Mouse (Mus musculus): ENCODE data around the gene Cc2d2a.

The Cc2d2a gene

DNA sequence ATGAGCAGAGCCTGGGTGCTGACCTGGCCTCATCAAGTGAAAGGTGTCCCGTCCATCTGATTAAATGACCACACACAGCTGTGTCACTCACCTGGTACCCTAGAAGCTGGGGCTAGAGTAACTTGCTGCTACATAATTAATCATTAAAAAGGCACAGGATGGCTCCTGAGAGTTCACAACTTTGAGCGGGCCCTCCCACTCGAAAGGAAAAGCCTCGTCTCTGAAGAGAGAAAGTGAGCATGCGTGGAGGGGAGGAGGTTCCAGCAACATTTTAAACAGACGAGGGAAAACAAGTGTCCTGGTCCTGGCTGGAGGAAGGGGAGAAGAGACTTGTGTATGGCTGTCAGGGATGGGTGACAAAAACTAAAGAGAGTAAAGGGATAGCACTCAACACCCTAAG, 1.4 kb downstream of the Cc2d2a start:
- Histone ChIP-seq H3K36me3 (ENCODE audit: insufficient read depth, low read length) (no peaks in the 10 kb centered on the region), H3K27me3 (ENCODE audit: insufficient read depth, low read length) (no peaks in the 10 kb centered on the region), H3K9me3 (ENCODE audit: low read length) (no peaks in the 10 kb centered on the region), H3K4me1 (replicated peaks; ENCODE audit: low read depth, low read length) (peaks cover 8% of the 10 kb centered on the region; the same call in 1 of the 2 replicates), H3K4me3 (replicated peaks; ENCODE audit: low read length) (no peak overlapping the region)
- TF ChIP-seq NANOG (IDR thresholded peaks at IDR 0.05; ENCODE audit: borderline replicate concordance, low read length) (no peak), CTCF (conservative IDR thresholded peaks at IDR 0.05; ENCODE audit: low read length) (no peak)

DNA sequence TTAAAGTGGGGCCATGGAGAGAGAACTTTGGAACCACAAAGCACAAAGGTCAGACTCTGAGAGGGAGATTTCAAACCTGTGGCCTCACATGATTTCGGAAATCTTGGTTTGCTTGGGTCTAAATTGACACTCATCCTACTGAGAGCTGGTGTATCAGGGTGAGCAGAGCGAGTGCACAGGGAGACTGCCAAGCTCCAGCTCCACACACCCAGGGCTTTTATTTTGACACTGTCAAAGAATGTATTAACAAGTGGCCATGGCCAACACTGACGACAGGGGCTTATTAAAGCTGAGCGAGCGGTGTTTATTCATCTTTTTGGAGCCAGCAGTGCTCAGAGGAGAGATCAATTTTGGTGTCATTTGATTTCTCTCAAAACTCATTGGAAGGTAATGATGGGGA, 3.0 kb downstream of the Cc2d2a start:
- Histone ChIP-seq H3K9me3 (ENCODE audit: low read length) (no peaks in the 10 kb centered on the region), H3K36me3 (ENCODE audit: insufficient read depth, low read length) (no peaks in the 10 kb centered on the region), H3K4me3 (replicated peaks; ENCODE audit: low read length) (no peak overlapping the region), H3K4me1 (replicated peaks; ENCODE audit: low read depth, low read length) (peaks cover 8% of the 10 kb centered on the region; the same call in 1 of the 2 replicates), H3K27me3 (ENCODE audit: insufficient read depth, low read length) (no peaks in the 10 kb centered on the region)
- TF ChIP-seq POU5F1 (IDR thresholded peaks at IDR 0.05; ENCODE audit: borderline replicate concordance, low read length): no peak

DNA sequence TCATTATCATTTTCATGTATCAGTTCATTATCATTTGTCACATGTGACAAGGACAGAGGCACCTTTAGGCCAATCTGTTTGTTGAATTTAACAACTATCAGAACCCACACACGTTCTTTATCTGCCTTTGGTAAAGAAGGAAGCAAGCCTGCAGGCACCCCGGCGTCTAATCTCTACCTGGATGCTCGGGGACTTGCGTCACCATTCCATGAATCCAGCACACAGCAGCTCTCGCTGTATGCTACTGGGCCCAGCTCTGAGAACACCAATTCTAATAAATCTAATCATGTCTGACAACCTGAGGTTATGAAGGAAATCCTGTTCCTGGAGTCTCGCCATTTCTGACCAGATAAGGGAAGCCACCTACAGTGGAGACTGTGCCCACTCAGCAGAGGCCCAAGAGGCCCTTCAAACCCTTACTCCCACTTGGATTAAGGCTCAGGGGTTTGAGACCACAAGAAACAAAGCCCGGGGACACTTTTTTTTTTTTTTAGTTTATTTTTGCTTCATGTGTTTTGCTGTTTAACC, 7.0 kb downstream of the Cc2d2a start:
- Histone ChIP-seq H3K4me3 (replicated peaks; ENCODE audit: low read length) (no peak overlapping the region), H3K27me3 (ENCODE audit: insufficient read depth, low read length) (no peaks in the 10 kb centered on the region), H3K36me3 (ENCODE audit: insufficient read depth, low read length) (0 out of 2 replicates have a peak, but pooled peaks cover under 1% of the 10 kb centered on the region), H3K9me3 (ENCODE audit: low read length) (no peaks in the 10 kb centered on the region), H3K4me1 (replicated peaks; ENCODE audit: low read depth, low read length) (peaks cover 12% of the 10 kb centered on the region)
- no peak for TF ChIP-seq NANOG (IDR thresholded peaks at IDR 0.05; ENCODE audit: borderline replicate concordance, low read length)
- TF ChIP-seq CTCF (conservative IDR thresholded peaks at IDR 0.05; ENCODE audit: low read length): no peak
- no peak for TF ChIP-seq POU5F1 (IDR thresholded peaks at IDR 0.05; ENCODE audit: borderline replicate concordance, low read length)

DNA sequence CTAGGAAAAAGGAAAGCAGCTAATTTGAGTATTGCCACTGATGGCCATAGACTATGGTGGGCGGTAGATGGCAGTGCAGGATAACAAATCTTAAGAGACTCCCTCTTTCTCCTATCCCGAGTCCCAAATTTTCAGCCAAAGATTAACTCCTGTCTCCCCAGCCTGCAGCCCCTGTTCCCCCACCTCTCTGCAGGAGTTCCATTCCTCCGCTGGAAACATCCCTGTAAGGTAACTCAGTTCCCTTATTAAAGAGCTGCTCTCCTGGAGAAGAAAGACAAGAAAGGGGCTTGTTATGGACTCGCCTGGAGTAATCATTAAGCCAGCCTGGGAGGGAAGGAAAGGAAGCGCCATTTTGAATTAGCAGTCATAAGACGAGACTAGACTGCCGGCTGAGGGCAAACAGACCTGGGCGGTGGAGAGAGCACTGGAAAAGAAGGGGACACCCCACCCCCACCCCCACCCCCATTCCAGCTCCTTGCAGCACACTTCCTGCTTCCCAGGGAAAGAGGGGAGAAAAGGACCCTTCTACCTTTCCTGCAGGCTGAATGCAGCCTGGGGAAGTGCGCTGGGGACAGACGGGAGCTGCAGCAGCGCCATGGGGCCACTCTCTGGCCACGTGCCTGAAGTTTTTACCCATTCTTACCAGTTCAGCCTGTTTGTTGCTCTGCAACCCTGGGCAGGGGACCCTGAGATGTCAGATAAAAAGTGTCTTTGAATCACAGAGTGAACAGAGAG, 10.2 kb downstream of the Cc2d2a start:
- peaks cover 12% of the 10 kb centered on the region for H3K4me1 ChIP-seq (replicated peaks; ENCODE audit: low read depth, low read length)
- no peaks in the 10 kb centered on the region for H3K27me3 ChIP-seq (ENCODE audit: insufficient read depth, low read length)
- H3K4me3 ChIP-seq (replicated peaks; ENCODE audit: low read length): peak overlapping the region; percentile 76
- H3K9me3 ChIP-seq (ENCODE audit: low read length): no peaks in the 10 kb centered on the region
- peaks cover 11% of the 10 kb centered on the region; the same call in 1 of the 2 replicates for H3K36me3 ChIP-seq (ENCODE audit: insufficient read depth, low read length)
- TF ChIP-seq POU5F1 (IDR thresholded peaks at IDR 0.05; ENCODE audit: borderline replicate concordance, low read length): no peak
- TF ChIP-seq CTCF (conservative IDR thresholded peaks at IDR 0.05; ENCODE audit: low read length): peak; percentile 59

DNA sequence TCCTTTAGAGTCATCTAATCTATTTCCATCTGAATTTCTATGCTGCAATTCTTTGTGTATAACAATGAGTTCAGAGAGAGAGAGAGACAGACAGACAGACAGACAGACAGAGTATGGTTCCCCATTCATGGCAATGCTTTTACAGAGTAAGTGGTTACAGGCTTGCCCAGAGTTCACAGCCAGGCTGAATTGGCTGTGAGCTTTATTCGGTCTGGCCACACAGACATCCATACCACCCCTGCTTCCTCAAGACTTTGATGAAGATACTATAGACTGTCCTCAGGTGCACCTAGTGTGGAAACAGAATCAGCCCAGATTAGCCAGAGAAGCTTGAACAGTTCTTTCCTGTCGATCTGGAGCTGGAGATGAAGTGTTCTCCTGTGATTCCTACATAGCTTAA, 10.9 kb downstream of the Cc2d2a start:
- TF ChIP-seq POU5F1 (IDR thresholded peaks at IDR 0.05; ENCODE audit: borderline replicate concordance, low read length) (no peak), NANOG (IDR thresholded peaks at IDR 0.05; ENCODE audit: borderline replicate concordance, low read length) (no peak), CTCF (conservative IDR thresholded peaks at IDR 0.05; ENCODE audit: low read length) (no peak)
- no peaks in the 10 kb centered on the region for H3K27me3 ChIP-seq (ENCODE audit: insufficient read depth, low read length)
- H3K4me3 ChIP-seq (replicated peaks; ENCODE audit: low read length): peak overlapping the region; percentile 76
- H3K4me1 ChIP-seq (replicated peaks; ENCODE audit: low read depth, low read length): peaks cover 12% of the 10 kb centered on the region
- no peaks in the 10 kb centered on the region for H3K9me3 ChIP-seq (ENCODE audit: low read length)
- peaks cover 11% of the 10 kb centered on the region; the same call in 1 of the 2 replicates for H3K36me3 ChIP-seq (ENCODE audit: insufficient read depth, low read length)

DNA sequence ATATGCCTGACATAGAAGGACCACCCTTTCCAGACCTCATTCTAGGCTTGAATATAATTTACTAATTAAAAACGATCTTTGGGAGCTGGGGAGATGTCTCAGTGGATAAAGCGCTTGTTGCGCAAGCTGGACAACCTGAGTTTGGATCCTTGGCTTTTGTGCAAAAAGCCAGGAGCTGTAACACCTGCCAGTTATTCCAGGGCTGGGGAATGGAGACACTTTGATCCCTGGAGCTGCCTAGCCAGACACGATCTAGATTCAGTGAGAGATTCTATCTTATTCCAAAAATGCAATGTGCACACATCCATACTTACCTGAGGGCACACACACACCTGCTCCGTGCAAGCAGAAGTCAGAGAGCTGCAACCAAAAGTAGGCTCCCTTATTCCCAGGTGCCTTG, 23.3 kb downstream of the Cc2d2a start:
- H3K36me3 ChIP-seq (ENCODE audit: insufficient read depth, low read length): peaks cover 32% of the 10 kb centered on the region
- no peak for TF ChIP-seq NANOG (IDR thresholded peaks at IDR 0.05; ENCODE audit: borderline replicate concordance, low read length)
- TF ChIP-seq POU5F1 (IDR thresholded peaks at IDR 0.05; ENCODE audit: borderline replicate concordance, low read length): no peak
- no peak for TF ChIP-seq CTCF (conservative IDR thresholded peaks at IDR 0.05; ENCODE audit: low read length)
- no peaks in the 10 kb centered on the region for H3K9me3 ChIP-seq (ENCODE audit: low read length)
- no peaks in the 10 kb centered on the region for H3K4me1 ChIP-seq (replicated peaks; ENCODE audit: low read depth, low read length)
- no peak overlapping the region for H3K4me3 ChIP-seq (replicated peaks; ENCODE audit: low read length)
- H3K27me3 ChIP-seq (ENCODE audit: insufficient read depth, low read length): no peaks in the 10 kb centered on the region

DNA sequence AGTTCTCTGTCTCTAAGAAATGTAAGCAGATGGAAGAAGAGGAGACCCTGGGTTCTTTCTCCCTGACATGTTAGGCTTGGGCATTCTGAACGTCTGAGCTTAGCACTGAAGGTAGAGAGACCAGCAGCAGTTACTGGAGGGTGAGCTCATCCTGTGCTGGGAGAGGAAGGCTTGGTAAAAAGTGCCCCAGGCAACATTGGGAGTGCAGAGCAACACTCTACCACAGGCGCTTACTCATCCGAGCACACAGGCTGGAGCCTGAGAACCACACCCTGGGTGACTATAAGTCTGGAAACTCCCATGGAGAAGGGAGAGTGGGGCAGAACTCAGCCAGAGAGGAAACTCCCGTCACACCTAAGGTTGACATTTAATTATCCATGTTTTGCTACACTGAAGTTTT, 30.3 kb downstream of the Cc2d2a start:
- Histone ChIP-seq H3K4me3 (replicated peaks; ENCODE audit: low read length) (no peak overlapping the region), H3K27me3 (ENCODE audit: insufficient read depth, low read length) (no peaks in the 10 kb centered on the region), H3K36me3 (ENCODE audit: insufficient read depth, low read length) (peaks cover 9% of the 10 kb centered on the region; the same call in 1 of the 2 replicates), H3K9me3 (ENCODE audit: low read length) (no peaks in the 10 kb centered on the region), H3K4me1 (replicated peaks; ENCODE audit: low read depth, low read length) (no peaks in the 10 kb centered on the region; the same call in 1 of the 2 replicates)
- TF ChIP-seq POU5F1 (IDR thresholded peaks at IDR 0.05; ENCODE audit: borderline replicate concordance, low read length) (no peak), CTCF (conservative IDR thresholded peaks at IDR 0.05; ENCODE audit: low read length) (no peak), NANOG (IDR thresholded peaks at IDR 0.05; ENCODE audit: borderline replicate concordance, low read length) (no peak)

DNA sequence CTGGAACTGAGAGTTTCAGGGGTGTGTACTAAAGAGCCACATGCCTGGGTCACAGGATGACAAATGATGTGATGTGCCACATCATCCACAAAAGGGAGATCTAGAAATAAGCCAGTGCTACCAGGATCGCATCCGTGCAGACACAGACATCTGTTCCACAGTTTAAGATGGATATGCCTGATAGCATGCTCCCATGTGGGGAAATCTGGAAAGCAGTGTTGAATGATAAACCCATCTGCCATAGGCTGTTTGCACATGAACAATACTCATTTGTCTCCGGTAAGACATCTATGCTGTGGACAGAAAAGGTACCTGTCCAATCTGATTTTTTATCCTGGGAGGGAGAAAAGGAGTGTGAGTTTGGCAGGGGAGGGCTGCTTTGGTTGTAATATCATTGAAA, 35.0 kb downstream of the Cc2d2a start:
- peaks cover 4% of the 10 kb centered on the region; the same call in 1 of the 2 replicates for H3K4me1 ChIP-seq (replicated peaks; ENCODE audit: low read depth, low read length)
- TF ChIP-seq NANOG (IDR thresholded peaks at IDR 0.05; ENCODE audit: borderline replicate concordance, low read length): no peak
- TF ChIP-seq POU5F1 (IDR thresholded peaks at IDR 0.05; ENCODE audit: borderline replicate concordance, low read length): no peak
- TF ChIP-seq CTCF (conservative IDR thresholded peaks at IDR 0.05; ENCODE audit: low read length): no peak
- H3K9me3 ChIP-seq (ENCODE audit: low read length): no peaks in the 10 kb centered on the region

More for the DNA sequence above, 35.0 kb downstream of the Cc2d2a start:
- H3K4me3 ChIP-seq (replicated peaks; ENCODE audit: low read length): no peak overlapping the region
- peaks cover 1% of the 10 kb centered on the region; the same call in 1 of the 2 replicates for H3K36me3 ChIP-seq (ENCODE audit: insufficient read depth, low read length)
- H3K27me3 ChIP-seq (ENCODE audit: insufficient read depth, low read length): no peaks in the 10 kb centered on the region
